Mouse (Mus musculus) CH12.LX (cell line): ENCODE results near the gene Zfp827.

Experiments used
- CHD2 ChIP-seq: IDR thresholded peaks from 2 replicates; pipeline ENCODE4 v1.6.1; 2011; ENCODE audit warnings: low read length, improper control_type of control experiment
- CTCF ChIP-seq, 2 experiments: IDR thresholded peaks in 1 of 2; conservative IDR thresholded peaks in 1 of 2; 2 replicates each; pipeline ENCODE4 v1.5.1; 2011 to 2012; ENCODE audit warnings: low read depth in 2 of 2, low read length in 2 of 2, improper control_type of control experiment in 1 of 2, inconsistent platforms in 1 of 2, mild to moderate bottlenecking in 1 of 2, moderate library complexity in 1 of 2
- ELF1 ChIP-seq: IDR thresholded peaks from 2 replicates; pipeline ENCODE4 v1.6.1; 2014; ENCODE audit warnings: low read depth, mild to moderate bottlenecking, inconsistent platforms, low read length, improper control_type of control experiment
- EP300 ChIP-seq: IDR thresholded peaks from 2 replicates; pipeline ENCODE4 v1.6.1; 2011; ENCODE audit warnings: low read length, improper control_type of control experiment
- GABPA ChIP-seq: IDR thresholded peaks from 2 replicates; pipeline ENCODE4 v1.6.1; 2012; ENCODE audit warnings: low read depth, low read length, improper control_type of control experiment, inconsistent platforms; ENCODE audit not compliant: insufficient replicate concordance
- HCFC1 ChIP-seq: IDR thresholded peaks from 2 replicates; pipeline ENCODE4 v1.6.1; 2012; ENCODE audit warnings: low read depth, mild to moderate bottlenecking, inconsistent platforms, low read length, improper control_type of control experiment
- IRF4 ChIP-seq: IDR thresholded peaks from 2 replicates; pipeline ENCODE4 v1.6.1; 2014; ENCODE audit warnings: low read depth, mild to moderate bottlenecking, inconsistent platforms, low read length, improper control_type of control experiment
- KAT2A ChIP-seq: IDR thresholded peaks from 2 replicates; pipeline ENCODE4 v1.6.1; 2012; ENCODE audit warnings: low read length, improper control_type of control experiment, inconsistent platforms; ENCODE audit not compliant: insufficient replicate concordance
- MAFK ChIP-seq: IDR thresholded peaks from 2 replicates; pipeline ENCODE4 v1.6.1; 2011; ENCODE audit warnings: low read length, improper control_type of control experiment; ENCODE audit not compliant: insufficient replicate concordance
- MAX ChIP-seq: IDR thresholded peaks from 2 replicates; pipeline ENCODE4 v1.6.1; 2011; ENCODE audit warnings: low read length, improper control_type of control experiment
- POLR2A ChIP-seq: IDR thresholded peaks from 2 replicates; pipeline ENCODE4 v1.6.1; 2011; ENCODE audit warnings: low read depth, mild to moderate bottlenecking, improper control_type of control experiment, low read length
- RAD21 ChIP-seq: IDR thresholded peaks from 2 replicates; pipeline ENCODE4 v1.6.1; 2011; ENCODE audit warnings: low read depth, mild to moderate bottlenecking, low read length, improper control_type of control experiment, moderate library complexity
- SIN3A ChIP-seq: IDR thresholded peaks from 2 replicates; pipeline ENCODE4 v1.6.1; 2012; ENCODE audit warnings: low read length, improper control_type of control experiment, inconsistent platforms

DNA sequence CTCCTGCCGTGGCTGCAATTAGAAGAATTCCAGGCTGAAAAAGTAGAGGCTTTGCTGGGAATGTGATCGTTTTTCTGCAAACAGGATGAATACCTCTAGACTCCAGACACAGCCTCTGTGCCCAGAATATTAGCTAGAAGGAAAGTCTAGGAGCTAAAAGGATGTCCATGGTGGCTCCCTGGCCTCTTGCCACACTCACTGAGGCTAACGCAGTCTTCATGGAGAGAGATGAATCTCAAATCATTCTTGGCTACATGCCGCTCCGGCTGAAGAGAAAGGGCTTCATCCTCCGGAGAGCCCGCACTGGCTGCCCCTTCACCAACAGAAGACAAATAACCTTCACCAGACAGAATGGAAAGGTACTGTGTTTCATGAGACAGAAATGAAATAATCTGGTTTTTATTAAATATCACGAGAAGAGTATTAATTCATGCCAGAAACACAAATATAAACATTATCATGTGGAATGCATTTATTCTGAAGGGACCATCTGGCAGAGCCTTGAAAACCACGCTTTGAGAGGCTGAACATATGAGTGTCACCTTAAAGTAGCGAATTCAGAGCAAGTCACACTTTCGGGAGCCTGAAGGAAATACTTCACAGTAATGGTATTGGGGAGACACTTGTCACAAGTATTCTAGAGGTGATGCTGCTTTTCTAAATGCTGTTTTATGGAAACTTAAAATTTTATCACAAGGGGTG is 173.4 kb downstream of the Zfp827 start:
- TF ChIP-seq CTCF (conservative IDR thresholded peaks at IDR 0.05 in 1 of 2, IDR thresholded peaks at IDR 0.05 in 1 of 2; ENCODE audit: low read depth in 2 of 2, low read length in 2 of 2) (no peak), IRF4 (no peak), CHD2 (no peak), POLR2A (no peak), RAD21 (no peak), SIN3A (no peak), ELF1 (no peak), KAT2A (no peak), HCFC1 (no peak), MAX (no peak), MAFK (no peak), EP300 (no peak), GABPA (no peak)
